Mouse (Mus musculus) embryonic facial prominence, embryonic 12.5 days (tissue): ENCODE measurements around the gene Ralb. TPM values are rescaled to one million over a fixed set of nuclear protein-coding genes. Genes with fewer than 3 reads are reported as not detected.
A peak's percentile ranks its signal among the peaks of the same experiment; 100 is the strongest.

Source experiments
- ATAC-seq: fragments of 200-750 bp; cut with Nextera tagmentation; 2 replicates; pipeline ENCODE4 v1.8.0; 2017; ENCODE audit not compliant: insufficient number of reproducible peaks, insufficient read depth, low FRiP score, low TSS enrichment
- H3K27ac ChIP-seq: fragments of 300-500 bp; sonication (generic); 2 replicates; pipeline ENCODE4 v1.5.1; 2016; ENCODE audit warnings: mild to moderate bottlenecking
- H3K27me3 ChIP-seq: fragments of 300-500 bp; sonication (generic); 2 replicates; pipeline ENCODE4 v1.6.1; 2016; ENCODE audit warnings: mild to moderate bottlenecking, moderate library complexity
- H3K36me3 ChIP-seq: fragments of 300-500 bp; sonication (generic); 2 replicates; pipeline ENCODE4 v1.6.1; 2016; ENCODE audit warnings: mild to moderate bottlenecking
- H3K4me1 ChIP-seq: fragments of 300-500 bp; sonication (generic); 2 replicates; pipeline ENCODE4 v1.6.1; 2016
- H3K4me2 ChIP-seq: fragments of 300-500 bp; sonication (generic); replicated peaks from 2 replicates; pipeline ENCODE4 v1.6.1; 2016; ENCODE audit warnings: mild to moderate bottlenecking, moderate library complexity
- H3K4me3 ChIP-seq: fragments of 300-500 bp; sonication (generic); 2 replicates; pipeline ENCODE4 v1.5.1; 2016; ENCODE audit warnings: mild to moderate bottlenecking
- H3K9ac ChIP-seq: fragments of 300-500 bp; sonication (generic); 2 replicates; pipeline ENCODE4 v1.6.1; 2016; ENCODE audit warnings: mild to moderate bottlenecking, moderate library complexity
- H3K9me3 ChIP-seq: fragments of 300-500 bp; sonication (generic); 2 replicates; pipeline ENCODE4 v1.6.1; 2016; ENCODE audit warnings: mild to moderate bottlenecking, moderate library complexity
- WGBS: fragments of 180-500 bp; shearing (Covaris S2); methylation state at CpG from one replicate; pipeline ENCODE4 v1.1.7; 2016; 5-methylcytosine and 5-hydroxymethylcytosine counted together
- polyA plus RNA-seq: library from polyadenylated mRNA; unstranded; fragments of >200 nt; fragmentation: Nextera tagmentation; extraction: Ambion mirVana; gene quantifications from 2 replicates; pipeline ENCODE4 v1.2.1, GENCODE M21; 2016

Ralb gene
- polyA plus RNA-seq, 1 experiment from 2014 or later: 131 TPM

- 79% methylated on average over 7 of the region's 7 CpGs for WGBS
- no peak overlapping the region for H3K27ac ChIP-seq
- no peak overlapping the region for H3K4me3 ChIP-seq
- peaks cover 15% of the 10 kb centered on the region for H3K36me3 ChIP-seq
- ATAC-seq: no peak
- H3K9ac ChIP-seq: no peak overlapping the region
- H3K9me3 ChIP-seq: 0 out of 2 replicates have a peak, but pooled peaks cover 9% of the 10 kb centered on the region
- H3K27me3 ChIP-seq: no peaks in the 10 kb centered on the region
- H3K4me2 ChIP-seq: no peak overlapping the region
- H3K4me1 ChIP-seq: peaks cover 20% of the 10 kb centered on the region
These were observed 18.8 kb upstream of the Ralb start for GRCm38 (mm10) chr1:119523369-119523768.

- Histone ChIP-seq H3K4me3 (no peak overlapping the region), H3K9me3 (0 out of 2 replicates have a peak, but pooled peaks cover 9% of the 10 kb centered on the region), H3K27ac (no peak overlapping the region), H3K27me3 (no peaks in the 10 kb centered on the region), H3K36me3 (peaks cover 10% of the 10 kb centered on the region), H3K9ac (no peak overlapping the region), H3K4me1 (peaks cover 20% of the 10 kb centered on the region), H3K4me2 (no peak overlapping the region)
- no peak for ATAC-seq
- 78% methylated on average over 4 of the region's 4 CpGs for WGBS
These were observed 18.1 kb upstream of the Ralb start for GRCm38 (mm10) chr1:119522726-119523125.

GRCm38 (mm10) chr1:119521681-119522080, 17.1 kb upstream of the Ralb start:
- peaks cover under 1% of the 10 kb centered on the region; the same call in 1 of the 2 replicates for H3K36me3 ChIP-seq
- whole genome bisulfite sequencing: 79% methylated on average over 7 of the region's 7 CpGs
- H3K9ac ChIP-seq: no peak overlapping the region
- H3K4me1 ChIP-seq: peaks cover 16% of the 10 kb centered on the region
- H3K27ac ChIP-seq: no peak overlapping the region
- H3K9me3 ChIP-seq: no peaks in the 10 kb centered on the region
- H3K4me3 ChIP-seq: no peak overlapping the region
- ATAC-seq: no peak
- H3K4me2 ChIP-seq: no peak overlapping the region
- H3K27me3 ChIP-seq: no peaks in the 10 kb centered on the region

- 54% methylated on average over 2 of the region's 2 CpGs for WGBS
- Histone ChIP-seq H3K4me2 (no peak overlapping the region), H3K27ac (no peak overlapping the region), H3K4me1 (peaks cover 13% of the 10 kb centered on the region), H3K27me3 (no peaks in the 10 kb centered on the region), H3K36me3 (no peaks in the 10 kb centered on the region), H3K9ac (no peak overlapping the region), H3K4me3 (no peak overlapping the region), H3K9me3 (no peaks in the 10 kb centered on the region)
- no peak for ATAC-seq
These were observed 16.4 kb upstream of the Ralb start for GRCm38 (mm10) chr1:119521029-119521428.

- Histone ChIP-seq H3K9me3 (no peaks in the 10 kb centered on the region), H3K27ac (no peak overlapping the region), H3K9ac (no peak overlapping the region), H3K36me3 (no peaks in the 10 kb centered on the region), H3K4me1 (0 out of 2 replicates have a peak, but pooled peaks cover 2% of the 10 kb centered on the region), H3K4me3 (no peak overlapping the region), H3K4me2 (no peak overlapping the region), H3K27me3 (no peaks in the 10 kb centered on the region)
- ATAC-seq: no peak
- 84% methylated on average over 6 of the region's 6 CpGs for WGBS
These were observed 14.7 kb upstream of the Ralb start for GRCm38 (mm10) chr1:119519286-119519685.

GRCm38 (mm10) chr1:119518786-119519185, 14.2 kb upstream of the Ralb start:
- ATAC-seq: no peak

GRCm38 (mm10) chr1:119518060-119518459, 13.5 kb upstream of the Ralb start:
- Histone ChIP-seq H3K9ac (no peak overlapping the region), H3K4me2 (no peak overlapping the region)
- 87% methylated on average over 7 of the region's 7 CpGs for WGBS

More at GRCm38 (mm10) chr1:119518786-119519185, 14.2 kb upstream of the Ralb start:
- H3K36me3 ChIP-seq: no peaks in the 10 kb centered on the region
- H3K4me3 ChIP-seq: no peak overlapping the region
- no peak overlapping the region for H3K4me2 ChIP-seq
- H3K4me1 ChIP-seq: 0 out of 2 replicates have a peak, but pooled peaks cover 2% of the 10 kb centered on the region
- no peaks in the 10 kb centered on the region for H3K9me3 ChIP-seq
- H3K27me3 ChIP-seq: no peaks in the 10 kb centered on the region
- no peak overlapping the region for H3K27ac ChIP-seq
- H3K9ac ChIP-seq: no peak overlapping the region

GRCm38 (mm10) chr1:119510857-119511256, 6.3 kb upstream of the Ralb start:
- H3K36me3 ChIP-seq: no peaks in the 10 kb centered on the region
- no peak overlapping the region for H3K9ac ChIP-seq
- 0 out of 2 replicates have a peak overlapping the region, but pooled peaks have one; percentile 57 for H3K27ac ChIP-seq
- H3K27me3 ChIP-seq: peaks cover 8% of the 10 kb centered on the region; the same call in 1 of the 2 replicates
- no peak for ATAC-seq
- no peak overlapping the region for H3K4me2 ChIP-seq
- WGBS: 58% methylated on average over 8 of the region's 8 CpGs
- H3K4me1 ChIP-seq: peaks cover 9% of the 10 kb centered on the region; the same call in 1 of the 2 replicates
- no peak overlapping the region for H3K4me3 ChIP-seq
- no peaks in the 10 kb centered on the region for H3K9me3 ChIP-seq

More at GRCm38 (mm10) chr1:119518060-119518459, 13.5 kb upstream of the Ralb start:
- Histone ChIP-seq H3K9me3 (no peaks in the 10 kb centered on the region), H3K4me1 (0 out of 2 replicates have a peak, but pooled peaks cover 2% of the 10 kb centered on the region), H3K4me3 (no peak overlapping the region), H3K36me3 (no peaks in the 10 kb centered on the region), H3K27ac (no peak overlapping the region), H3K27me3 (no peaks in the 10 kb centered on the region)
- ATAC-seq: no peak

- H3K4me2 ChIP-seq: no peak overlapping the region
- no peak overlapping the region for H3K9ac ChIP-seq
- WGBS: 65% methylated on average over 9 of the region's 9 CpGs
- peaks cover 9% of the 10 kb centered on the region; the same call in 1 of the 2 replicates for H3K4me1 ChIP-seq
- no peaks in the 10 kb centered on the region for H3K36me3 ChIP-seq
- no peak overlapping the region for H3K4me3 ChIP-seq
- no peaks in the 10 kb centered on the region for H3K9me3 ChIP-seq
- H3K27ac ChIP-seq: no peak overlapping the region
- ATAC-seq: no peak
- H3K27me3 ChIP-seq: peaks cover 8% of the 10 kb centered on the region; the same call in 1 of the 2 replicates
These were observed 5.8 kb upstream of the Ralb start for GRCm38 (mm10) chr1:119510409-119510808.

- ATAC-seq: no peak
- peaks cover 8% of the 10 kb centered on the region; the same call in 1 of the 2 replicates for H3K27me3 ChIP-seq
- no peak overlapping the region for H3K27ac ChIP-seq
- no peak overlapping the region for H3K4me2 ChIP-seq
- H3K9me3 ChIP-seq: no peaks in the 10 kb centered on the region
- H3K4me3 ChIP-seq: no peak overlapping the region
- no peaks in the 10 kb centered on the region for H3K36me3 ChIP-seq
- no peak overlapping the region for H3K9ac ChIP-seq
- peaks cover 14% of the 10 kb centered on the region; the same call in 1 of the 2 replicates for H3K4me1 ChIP-seq
- 80% methylated on average over 7 of the region's 7 CpGs for WGBS
These were observed 4.9 kb upstream of the Ralb start for GRCm38 (mm10) chr1:119509474-119509873.

- H3K27ac ChIP-seq: no peak overlapping the region
- no peak for ATAC-seq
- 49% methylated on average over 4 of the region's 4 CpGs for WGBS
These were observed 4.0 kb upstream of the Ralb start for GRCm38 (mm10) chr1:119508548-119508947.

GRCm38 (mm10) chr1:119505951-119506350, 1.4 kb upstream of the Ralb start:
- Histone ChIP-seq H3K36me3 (no peaks in the 10 kb centered on the region), H3K27me3 (peaks cover 8% of the 10 kb centered on the region; the same call in 1 of the 2 replicates), H3K27ac (no peak overlapping the region), H3K9ac (no peak overlapping the region), H3K4me2 (no peak overlapping the region), H3K4me1 (peaks cover 27% of the 10 kb centered on the region), H3K4me3 (no peak overlapping the region), H3K9me3 (no peaks in the 10 kb centered on the region)
- ATAC-seq: no peak
- 95% methylated on average over 3 of the region's 3 CpGs for WGBS

More at GRCm38 (mm10) chr1:119508548-119508947, 4.0 kb upstream of the Ralb start:
- H3K4me2 ChIP-seq: no peak overlapping the region
- no peak overlapping the region for H3K4me3 ChIP-seq
- H3K4me1 ChIP-seq: peaks cover 18% of the 10 kb centered on the region
- no peaks in the 10 kb centered on the region for H3K9me3 ChIP-seq
- no peak overlapping the region for H3K9ac ChIP-seq
- H3K27me3 ChIP-seq: peaks cover 8% of the 10 kb centered on the region; the same call in 1 of the 2 replicates
- H3K36me3 ChIP-seq: no peaks in the 10 kb centered on the region
